Mouse (Mus musculus) retina, postnatal 1 day (tissue): Measurements from ENCODE around the gene Mrpl27.
"Not testable (repeated sequence)": the region's sequence is repeated elsewhere in the genome, so short reads cannot be mapped to it uniquely, and the experiment has no call there.

Experiments
- DNase-seq: peaks from one replicate; pipeline ENCODE4 v3.0.0-alpha.2; 2012

The Mrpl27 gene

DNA sequence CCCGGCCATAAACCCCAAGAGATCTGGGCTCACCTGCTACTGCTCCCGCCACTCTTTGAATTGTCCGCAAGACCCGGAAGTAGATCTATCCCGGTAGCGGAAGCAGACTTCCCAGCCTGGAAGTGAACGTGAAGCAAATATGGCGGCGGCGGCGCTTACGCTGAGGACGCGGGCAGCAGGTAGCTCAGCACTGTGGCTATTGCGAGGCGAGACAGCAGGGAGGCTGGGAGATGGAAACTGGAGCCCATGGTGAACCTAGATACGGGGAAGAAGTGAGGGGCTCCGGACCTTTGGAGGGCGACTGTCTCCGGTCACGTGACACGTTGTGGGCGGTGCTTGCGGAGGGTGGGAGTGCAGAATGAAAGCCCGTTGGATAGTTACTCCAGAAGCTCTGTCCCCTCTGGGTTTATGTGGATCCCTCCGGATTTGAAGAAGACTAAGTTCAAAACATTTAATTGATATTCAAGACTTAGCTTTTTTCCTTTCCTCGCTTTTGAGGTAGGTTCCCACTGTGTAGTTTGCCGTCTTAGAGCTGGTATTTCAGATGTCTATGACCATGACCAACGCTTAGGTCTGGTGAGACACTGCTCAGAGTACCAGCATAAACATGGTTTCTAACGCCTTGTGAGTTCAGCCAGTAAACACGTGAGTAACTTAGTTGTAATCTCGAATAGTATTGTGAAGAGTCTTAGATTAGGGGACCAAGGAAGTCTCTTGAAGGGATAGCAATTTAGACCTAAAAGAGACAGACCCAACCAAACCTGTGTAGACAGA, at the start of gene Mrpl27, which contains the start of gene Eme1:
Mrpl27 (plus strand) TSS at position 105 of the 774 bp plus-strand sequence.
Eme1 (minus strand) TSS at position 302 of the 774 bp plus-strand sequence.
- peak; percentile 93 for DNase-seq

DNA sequence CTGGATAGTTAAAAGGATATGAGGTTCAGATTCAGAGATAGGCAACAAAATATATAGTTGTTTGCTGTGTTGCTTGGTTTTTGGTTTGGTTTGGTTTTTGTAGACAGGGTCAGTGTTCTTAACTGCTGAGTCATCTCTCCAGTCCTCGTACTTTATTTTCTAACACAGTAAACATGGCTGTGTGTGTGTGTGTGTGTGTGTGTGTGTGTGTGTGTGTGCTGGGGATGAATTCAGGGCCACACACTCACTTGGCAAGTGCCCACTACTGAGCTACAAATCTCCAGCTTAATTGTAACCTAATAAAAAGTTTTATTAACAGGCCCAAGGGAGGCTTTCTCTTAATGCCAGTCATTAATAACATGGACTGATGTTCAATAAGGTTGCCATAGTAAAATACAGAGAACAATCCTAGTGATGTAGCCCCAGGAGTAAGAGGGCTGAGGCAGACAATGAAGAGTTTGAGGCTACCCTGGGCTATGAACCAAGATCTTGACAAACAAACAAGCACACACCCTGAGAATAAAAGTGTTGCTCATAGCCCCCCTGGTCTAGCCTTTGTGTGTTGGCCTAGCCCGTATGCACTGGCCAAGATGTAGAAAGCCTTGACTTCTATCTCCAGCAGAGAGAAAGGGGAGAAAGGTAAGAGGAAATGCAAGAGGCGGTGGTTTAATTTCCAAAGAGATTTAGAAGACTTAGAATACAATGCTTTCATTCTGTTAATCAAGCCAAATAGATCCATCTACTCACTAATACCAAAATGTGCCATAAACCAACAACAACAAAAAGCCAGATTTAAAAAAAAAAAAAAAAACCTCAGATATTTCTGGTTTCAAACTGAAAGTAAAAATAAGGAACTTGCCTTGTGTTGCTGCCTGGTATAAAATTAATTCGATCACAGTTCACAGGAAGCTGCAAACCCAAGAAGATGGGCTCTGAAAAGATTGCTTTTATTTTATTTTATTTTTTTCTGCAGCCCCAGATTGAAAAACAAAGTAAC, 42.5 kb upstream of the Mrpl27 start:
- DNase-seq = no peak

DNA sequence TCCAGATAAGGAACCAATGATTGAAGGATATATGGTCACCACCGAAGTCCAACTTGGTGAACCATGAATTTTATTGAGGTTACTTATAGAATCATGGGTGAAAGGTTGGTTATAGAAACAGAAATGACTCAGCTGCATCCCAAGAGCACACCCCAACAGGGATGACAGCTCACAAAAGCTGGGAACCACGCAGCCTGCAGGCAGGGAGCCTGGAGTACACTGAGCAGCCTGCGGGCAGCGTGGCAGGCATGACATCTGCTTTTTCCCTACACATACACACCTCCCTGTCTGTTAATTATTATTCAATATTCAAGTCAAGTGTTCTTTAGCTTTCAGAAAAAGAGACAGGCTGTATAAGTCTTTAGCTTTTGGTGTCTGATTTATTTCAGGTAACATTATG, 39.0 kb upstream of the Mrpl27 start:
- DNase-seq = no peak

DNA sequence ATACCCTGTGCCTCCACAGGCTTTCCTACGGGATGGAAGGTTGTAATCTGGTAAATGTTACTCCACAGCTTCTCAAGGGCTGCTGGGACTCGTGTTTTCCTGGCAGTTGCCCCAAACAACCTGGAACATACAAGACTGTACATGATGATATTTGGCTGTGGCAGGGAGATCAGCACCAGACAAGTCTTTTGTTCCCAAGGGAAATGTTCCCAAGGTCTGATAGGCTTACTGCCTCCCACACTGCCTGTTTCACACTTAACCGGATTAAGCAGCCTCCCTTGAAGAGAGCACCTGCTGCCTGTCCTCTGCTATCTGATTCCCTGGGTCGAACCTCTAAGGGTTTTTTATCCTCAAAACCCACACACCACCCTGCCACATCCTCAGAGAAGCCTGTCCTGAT, 38.1 kb upstream of the Mrpl27 start:
- DNase-seq = peak; percentile 67

DNA sequence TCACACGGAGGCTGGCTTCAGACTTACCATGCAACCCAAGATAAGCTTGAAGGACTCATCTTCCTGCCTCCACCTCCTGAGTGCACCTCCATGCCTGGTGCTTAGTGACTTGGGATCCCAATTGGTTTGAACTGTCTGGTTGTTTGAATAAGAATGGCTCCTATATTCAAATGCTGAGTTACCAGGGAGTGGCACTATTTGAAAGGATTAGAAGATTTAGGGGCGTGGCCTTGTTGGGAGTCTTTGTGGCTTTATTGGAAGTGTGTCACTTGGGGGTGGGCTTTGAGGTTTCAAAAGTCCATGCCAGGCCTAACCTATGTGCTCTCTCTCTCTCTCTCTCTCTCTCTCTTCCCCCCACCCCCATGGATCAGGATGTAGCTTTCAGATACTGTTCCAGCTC, 35.9 kb upstream of the Mrpl27 start:
- no peak for DNase-seq

DNA sequence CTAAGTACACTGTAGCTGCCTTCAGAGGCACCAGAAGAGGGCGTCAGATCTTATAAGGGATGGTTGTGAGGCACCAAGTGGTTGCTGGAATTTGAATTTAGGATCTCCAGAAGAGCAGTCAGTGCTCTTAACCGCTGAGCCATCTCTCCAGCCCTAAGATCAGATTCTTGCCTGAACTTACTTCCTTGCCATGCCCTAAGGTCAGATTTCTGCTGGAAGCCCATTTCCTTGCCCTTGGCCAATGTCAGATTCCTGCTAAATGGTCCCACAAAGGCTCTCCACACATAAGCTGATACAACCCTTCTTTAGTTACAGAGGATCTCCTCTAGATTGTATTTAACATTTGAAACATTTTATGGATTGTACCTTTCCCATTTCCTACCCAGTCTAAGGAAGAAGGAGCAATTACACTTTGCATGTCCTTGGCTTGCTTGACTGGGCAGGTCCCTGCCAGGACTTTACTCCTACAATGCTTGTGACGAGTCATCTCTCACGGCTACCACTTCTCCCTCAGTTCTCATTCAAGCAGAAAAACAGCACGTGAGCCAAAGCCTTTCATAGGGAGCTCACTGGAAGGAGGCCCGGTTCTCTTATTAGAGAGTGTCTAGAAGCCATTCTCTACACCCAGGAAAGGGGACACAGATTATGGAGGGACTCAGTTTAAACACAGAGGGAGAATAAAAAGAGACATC, 32.7 kb upstream of the Mrpl27 start:
- DNase-seq = no peak

DNA sequence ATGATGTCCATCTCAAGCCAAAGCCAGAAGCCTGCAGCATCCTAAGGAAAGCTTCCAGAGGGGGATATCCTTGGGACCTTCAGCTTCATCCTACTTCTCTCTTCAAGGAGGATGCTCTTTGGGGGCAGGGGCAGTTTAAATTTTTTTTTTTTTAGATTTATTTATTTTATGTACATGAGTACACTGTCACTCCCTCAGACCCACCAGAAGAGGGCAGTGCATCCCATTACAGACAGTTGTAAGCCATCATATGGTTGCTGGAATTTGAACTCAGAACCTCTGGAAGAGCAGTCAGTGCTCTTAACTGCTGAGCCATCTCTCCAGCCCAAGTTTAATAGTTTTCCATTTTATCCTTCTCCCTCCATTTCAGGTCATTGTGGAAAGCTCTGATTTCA, 32.1 kb upstream of the Mrpl27 start:
- DNase-seq = no peak

DNA sequence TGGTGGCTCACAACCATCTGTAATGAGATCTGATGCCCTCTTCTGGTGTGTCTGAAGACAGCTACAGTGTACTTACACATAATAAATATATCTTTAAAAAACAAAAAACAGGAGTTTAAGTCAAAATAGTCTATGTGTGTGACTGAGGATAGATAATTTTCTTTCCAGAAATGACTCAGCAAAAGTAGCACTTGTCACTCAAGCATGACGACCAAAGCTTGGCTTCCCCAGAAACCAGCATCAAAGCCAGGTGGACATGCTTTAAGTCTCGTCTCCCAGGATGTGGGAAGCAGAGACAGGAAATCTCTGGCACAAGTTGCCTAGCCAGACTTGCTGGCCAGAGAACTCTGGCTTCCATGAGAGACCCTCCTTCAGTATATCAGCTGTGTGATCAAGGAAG, 31.4 kb upstream of the Mrpl27 start:
- no peak for DNase-seq

DNA sequence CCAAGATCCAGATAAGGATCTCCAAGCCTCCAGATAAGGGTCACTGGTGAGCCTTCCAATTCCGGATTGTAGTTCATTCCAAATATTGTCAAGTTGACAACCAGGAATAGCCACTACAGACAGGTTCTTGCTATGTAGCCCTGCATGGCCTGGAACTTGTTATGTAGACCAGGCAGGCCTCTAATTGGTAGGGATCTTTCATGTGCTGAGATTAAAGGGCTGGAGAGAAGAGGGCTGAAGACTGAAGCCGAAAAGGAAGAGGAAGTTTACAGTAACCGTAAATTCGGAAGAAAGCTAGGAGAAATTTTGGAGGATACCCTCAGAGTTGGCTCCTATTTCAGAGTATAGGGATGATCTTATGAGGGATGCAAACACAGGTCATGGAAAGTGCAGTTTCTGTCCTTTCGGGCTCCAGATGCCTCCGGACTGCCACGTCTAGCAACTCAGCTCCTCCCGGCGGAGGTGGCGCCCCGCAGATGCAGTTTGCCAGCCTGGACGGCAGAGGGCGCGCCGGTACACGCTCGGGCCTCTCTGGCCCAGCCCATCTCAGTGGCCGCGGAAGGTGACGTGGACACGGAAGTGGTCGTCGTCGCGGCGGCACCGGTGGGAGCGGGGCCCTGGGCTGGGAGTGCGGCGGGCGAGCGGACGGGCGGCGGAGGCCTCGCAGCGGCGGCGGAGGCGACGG, 24.2 kb upstream of the Mrpl27 start, which contains the start of gene Lrrc59:
Lrrc59 (plus strand) TSS at position 569 of the 685 bp plus-strand sequence.
- DNase-seq = peak; percentile 94

DNA sequence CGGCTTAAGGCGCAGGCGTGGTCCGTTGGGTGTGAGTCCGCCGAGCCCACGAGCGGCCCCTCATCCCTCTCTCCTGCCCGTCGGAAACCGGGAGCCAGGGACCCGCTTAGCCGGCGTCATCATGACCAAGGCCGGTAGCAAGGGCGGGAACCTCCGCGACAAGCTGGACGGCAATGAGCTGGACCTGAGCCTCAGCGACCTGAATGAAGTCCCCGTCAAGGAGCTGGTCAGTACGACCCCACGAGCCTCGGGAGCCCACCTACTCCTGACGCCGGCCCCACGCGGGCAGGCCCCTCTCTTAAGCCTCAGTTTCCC, 23.7 kb upstream of the Mrpl27 start:
- no peak for DNase-seq

DNA sequence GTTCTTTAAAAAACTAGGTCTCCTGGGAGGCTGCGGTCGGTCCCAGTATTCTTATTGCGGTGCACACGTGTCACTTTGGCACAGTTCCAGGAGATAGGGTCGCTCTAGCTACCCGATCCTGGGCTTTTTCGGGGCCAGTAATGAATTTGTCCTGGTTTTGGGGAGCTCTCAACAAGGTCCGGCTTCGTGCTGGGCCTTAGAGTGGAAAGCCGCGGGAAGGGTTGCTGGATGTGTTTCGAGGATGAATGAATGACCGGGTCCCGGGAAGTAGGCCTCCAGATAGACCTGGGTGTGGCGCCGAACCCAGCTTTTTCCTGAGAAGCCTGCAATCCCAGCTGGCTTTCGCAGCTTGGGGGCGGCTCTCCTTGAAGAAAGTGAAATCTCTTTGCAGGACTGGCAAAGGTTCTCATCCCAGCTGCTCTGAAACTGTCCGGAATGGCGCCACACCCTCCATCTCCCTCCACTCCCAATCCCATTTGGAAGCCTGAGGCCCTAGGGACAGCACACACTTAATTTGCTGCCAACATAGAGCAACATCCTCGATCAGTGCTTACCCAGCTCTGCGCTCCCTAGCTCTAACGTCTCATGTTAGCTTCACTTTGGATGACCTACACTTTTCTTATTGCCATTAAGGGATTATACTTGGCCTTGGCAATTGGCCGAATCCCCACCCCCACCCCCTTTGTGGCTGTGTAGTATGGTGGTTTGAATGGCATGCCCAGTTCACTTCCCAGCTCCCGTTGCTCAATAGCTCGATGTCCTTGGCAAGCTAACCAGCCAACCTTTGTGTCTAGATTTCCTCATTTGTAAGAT, 23.2 kb upstream of the Mrpl27 start:
- DNase-seq = peak; percentile 60

DNA sequence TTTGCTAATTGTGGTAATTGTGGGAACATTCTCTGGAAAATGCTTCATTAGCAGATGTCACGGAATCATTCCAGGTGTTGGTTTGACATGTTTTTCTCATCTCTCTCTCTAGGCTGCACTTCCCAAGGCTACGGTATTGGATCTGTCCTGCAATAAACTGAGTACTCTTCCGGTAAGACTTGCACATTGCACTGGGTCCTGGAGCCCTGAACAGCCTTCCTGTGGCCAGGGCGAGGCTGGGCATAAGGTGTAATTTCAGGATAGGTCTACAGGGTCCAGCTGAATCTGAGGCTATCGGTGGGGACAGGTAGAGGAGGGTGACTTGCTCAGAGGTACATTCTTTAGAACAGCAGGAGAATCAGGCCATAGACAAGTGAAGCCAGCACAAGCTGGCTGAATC, 21.6 kb upstream of the Mrpl27 start:
- no peak for DNase-seq

DNA sequence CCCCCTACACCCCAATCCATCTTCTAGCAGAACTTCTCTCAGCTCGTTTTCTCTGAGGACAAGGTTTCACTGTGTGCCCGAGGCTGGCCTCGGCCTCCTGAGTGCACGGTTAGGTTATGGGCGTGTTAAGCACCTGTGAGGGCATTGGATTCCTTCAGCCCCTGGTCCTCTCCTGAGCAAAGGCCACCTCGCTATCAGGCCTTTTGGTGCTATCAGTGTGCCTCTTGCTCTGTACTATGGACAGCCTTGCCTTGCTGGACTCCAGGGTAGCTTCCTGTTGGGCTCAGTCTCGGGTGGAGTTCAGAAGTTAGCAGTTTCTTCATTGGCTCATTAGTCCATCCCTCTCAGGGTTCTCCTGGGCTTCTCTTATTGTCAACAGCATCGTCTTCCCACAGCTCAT, 20.6 kb upstream of the Mrpl27 start:
- no peak for DNase-seq

DNA sequence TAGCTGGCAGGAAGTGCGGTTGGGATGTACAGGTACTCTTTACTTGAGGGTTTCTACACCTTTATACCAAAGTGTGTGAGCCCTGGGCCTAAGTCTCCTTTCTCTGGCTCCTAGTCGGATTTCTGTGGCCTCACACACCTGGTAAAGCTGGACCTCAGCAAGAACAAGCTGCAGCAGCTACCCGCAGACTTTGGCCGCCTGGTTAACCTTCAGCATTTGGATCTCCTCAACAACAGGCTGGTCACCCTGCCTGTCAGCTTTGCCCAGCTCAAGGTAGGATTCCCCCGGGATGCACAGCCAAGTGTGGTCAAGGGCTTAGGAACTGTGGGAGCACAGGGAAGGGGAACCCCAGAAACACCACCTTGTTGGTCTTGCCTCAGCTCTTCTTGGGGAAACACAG, 19.1 kb upstream of the Mrpl27 start:
- no peak for DNase-seq

DNA sequence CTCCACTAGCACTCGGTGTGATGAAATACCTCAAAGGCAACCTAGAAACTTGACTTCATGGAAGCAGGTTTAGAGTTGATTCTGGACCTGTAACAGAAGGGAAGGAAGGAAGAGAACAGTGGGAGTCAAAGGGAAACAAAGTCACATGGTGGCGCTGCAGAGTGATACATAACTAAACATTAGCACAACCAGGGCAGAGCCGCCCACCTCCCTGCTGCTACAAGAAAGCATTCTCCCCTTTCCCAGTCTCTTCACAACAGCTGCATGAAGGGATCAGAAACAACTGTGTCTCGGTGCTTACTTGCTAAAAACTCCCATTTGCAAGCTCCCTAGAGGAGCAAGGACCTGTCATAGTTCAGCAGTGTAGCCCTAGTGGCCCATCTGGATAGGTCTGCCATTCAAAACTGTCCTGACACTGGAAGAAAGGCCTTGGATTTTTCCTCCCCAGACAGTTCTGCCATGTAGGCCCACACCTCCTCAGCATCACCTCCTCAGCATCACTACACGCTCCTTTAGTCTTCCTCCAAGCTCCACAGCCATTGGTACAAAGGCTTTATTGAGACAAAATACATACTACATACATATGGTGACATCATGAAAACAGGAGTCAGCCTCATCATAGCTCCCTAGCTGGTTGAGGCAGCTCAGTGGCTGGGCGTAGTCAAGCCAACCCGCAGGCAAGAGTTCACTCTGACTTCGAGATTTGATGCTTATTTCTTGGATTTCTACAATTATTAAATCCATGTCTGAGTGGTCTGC, 8.9 kb upstream of the Mrpl27 start:
- no peak for DNase-seq

DNA sequence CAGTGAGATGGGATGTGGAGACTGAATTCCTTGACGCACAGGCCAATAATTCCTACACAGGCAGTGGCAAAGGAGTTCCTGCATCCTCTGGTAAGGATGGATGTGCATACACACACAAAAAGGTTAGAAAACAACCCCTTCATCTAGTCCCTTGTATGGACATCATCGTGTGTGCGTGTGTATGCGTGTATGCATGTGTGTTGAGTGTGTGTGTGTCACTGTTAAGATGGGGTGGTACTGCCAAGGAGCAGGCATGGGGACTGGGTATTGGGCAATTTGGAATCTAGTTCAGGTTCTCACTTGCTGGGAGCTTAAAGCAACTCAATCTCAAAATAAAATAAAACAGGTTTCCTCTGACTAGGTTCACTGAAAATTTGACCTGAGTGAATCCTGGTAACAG, 7.1 kb upstream of the Mrpl27 start:
- DNase-seq = no peak

DNA sequence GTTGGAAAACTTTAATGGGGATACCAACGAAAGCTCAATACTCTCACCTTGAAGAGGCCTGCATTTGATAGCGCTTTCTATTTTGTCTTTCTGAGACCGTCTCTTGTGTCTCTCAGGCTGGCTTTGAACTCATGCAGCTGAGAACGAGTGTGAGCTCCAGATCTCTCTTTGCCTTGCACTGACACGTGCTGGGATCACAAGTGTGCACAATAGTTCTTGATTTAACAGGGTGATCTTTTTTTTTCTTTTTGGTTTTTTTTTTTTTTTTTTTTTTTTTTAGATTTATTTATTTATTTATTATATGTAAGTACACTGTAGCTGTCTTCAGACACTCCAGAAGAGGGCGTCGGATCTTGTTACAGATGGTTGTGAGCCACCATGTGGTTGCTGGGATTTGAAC, 2.3 kb upstream of the Mrpl27 start:
- not testable (repeated sequence) for DNase-seq

DNA sequence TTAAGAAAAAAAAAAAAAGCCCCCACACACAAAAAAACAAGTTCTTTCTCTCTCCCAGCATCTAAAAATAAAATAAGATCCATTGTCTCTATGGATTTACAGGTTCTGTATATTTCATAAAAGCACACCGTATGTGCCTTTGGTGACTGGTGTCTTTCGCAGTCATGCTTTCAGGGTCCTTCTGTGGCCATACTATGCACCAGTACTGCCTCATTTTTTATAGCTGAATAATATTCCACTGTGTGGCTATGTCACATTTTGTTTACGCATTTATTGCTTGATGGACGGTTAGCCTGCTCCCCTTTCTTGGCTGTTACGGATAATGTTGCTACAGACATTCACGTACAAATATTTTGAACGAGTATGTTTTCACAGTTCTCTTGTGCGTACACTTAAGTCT, 594 bp upstream of the Mrpl27 start:
- no peak for DNase-seq

DNA sequence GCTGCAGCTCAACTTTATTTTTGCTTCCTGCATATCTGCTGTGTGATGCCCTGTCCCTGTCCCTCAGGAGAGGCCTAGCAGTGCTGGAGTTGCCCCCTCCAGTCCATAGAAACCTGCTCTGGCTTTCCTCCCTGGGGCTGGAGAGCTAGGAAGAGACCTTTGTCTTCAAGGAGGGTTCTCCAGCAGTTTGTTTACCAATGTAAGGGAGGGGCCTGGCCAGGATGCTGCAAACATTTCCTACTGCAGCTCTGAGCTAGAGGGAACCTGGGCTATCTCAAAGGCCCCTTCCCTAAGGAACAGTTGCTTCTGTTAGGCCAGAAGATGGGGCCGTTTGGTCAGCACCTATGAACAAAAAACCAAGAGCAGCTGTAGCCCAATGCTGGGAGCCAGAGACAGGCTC, 7.8 kb downstream of the Mrpl27 start:
- DNase-seq = no peak

DNA sequence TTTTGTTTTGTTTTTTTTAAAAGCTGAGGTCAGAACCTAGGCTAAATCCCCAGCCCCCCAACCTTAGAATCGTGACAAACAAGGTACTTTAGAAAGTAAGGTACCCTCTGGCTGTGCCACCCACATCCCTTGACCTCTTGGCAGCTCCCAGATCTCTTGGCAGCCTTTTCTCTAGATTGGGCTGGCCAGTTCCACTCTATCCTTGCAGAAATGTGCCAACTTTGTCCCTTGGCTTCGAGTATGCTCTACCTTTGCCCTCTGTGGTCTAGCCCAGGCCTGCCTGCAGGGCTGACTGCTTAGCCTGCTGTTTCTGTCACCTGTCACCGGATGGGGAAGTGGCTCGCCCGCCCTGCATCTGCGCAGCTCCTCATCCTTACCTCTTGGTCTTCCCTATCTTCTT, 11.7 kb downstream of the Mrpl27 start:
- no peak for DNase-seq

DNA sequence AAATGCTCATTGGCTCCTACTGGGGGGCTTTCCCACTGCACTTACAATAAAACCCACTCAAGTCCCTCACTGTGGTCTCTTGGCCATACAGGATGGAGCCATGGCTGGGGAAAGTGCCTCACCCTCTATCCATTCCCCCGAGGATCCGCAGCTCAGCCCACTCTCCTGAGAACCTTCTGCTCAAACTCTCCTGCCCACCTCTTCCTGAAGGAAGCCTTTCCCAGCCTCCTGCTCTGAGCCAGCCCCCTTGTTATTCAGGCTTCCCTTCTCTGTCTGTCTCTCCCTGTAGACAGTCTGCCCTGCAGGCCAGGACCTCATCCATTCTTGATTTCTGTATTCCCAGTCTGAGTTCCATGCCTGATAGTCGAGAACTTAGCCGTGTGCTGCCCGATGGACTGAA, 21.4 kb downstream of the Mrpl27 start:
- no peak for DNase-seq
